Mouse (Mus musculus) CH12.LX (cell line): ENCODE data around the gene Dis3l. TPM values are rescaled to one million over a fixed set of nuclear protein-coding genes. Genes with fewer than 3 reads are reported as not detected.

ENCODE experiments used
- DNase-seq: peaks from one replicate; pipeline ENCODE4 v3.0.0-alpha.2; 2013; ENCODE audit errors: extremely low read depth
- H3K27ac ChIP-seq: 2 replicates; pipeline ENCODE4 v1.5.1; 2012; ENCODE audit warnings: low read depth, mild to moderate bottlenecking, control low read depth, moderate library complexity; ENCODE audit not compliant: insufficient read depth
- H3K27me3 ChIP-seq: replicated peaks from 2 replicates; pipeline ENCODE3; 2012; ENCODE audit warnings: inconsistent platforms
- H3K36me3 ChIP-seq, 2 experiments: replicated peaks in 1 of 2; 2 replicates each; pipeline versions ENCODE3 to v1.6.1; 2012; ENCODE audit warnings: inconsistent platforms in 1 of 2, low read length in 1 of 2, mild to moderate bottlenecking in 1 of 2, mixed read lengths in 1 of 2, moderate library complexity in 1 of 2; ENCODE audit not compliant: control insufficient read depth in 1 of 2, insufficient read depth in 1 of 2
- H3K4me1 ChIP-seq, 2 experiments: 2 replicates each; pipeline ENCODE4 v1.6.1; 2012; ENCODE audit warnings: inconsistent platforms in 1 of 2, moderate library complexity in 1 of 2; ENCODE audit not compliant: insufficient read depth in 2 of 2, control insufficient read depth in 1 of 2
- H3K4me2 ChIP-seq: 2 replicates; pipeline ENCODE4 v1.6.1; 2012; ENCODE audit warnings: low read depth, mild to moderate bottlenecking, control low read depth; ENCODE audit not compliant: poor library complexity, insufficient read depth, severe bottlenecking
- H3K4me3 ChIP-seq, 3 experiments: fragments of 150-350 bp in 1 of 3; sonication (generic) in 1 of 3; replicated peaks in 1 of 3; 2 replicates each; pipeline versions ENCODE3 to v1.5.1; 2011 to 2012; ENCODE audit warnings: low read depth in 2 of 3, low read length in 2 of 3, mild to moderate bottlenecking in 2 of 3, moderate library complexity in 2 of 3, control low read depth in 1 of 3, improper control_type of control experiment in 1 of 3, inconsistent platforms in 1 of 3, mixed read lengths in 1 of 3; ENCODE audit not compliant: poor library complexity in 1 of 3
- H3K79me2 ChIP-seq: replicated peaks from 2 replicates; pipeline ENCODE4 v1.6.1; 2012; ENCODE audit warnings: mild to moderate bottlenecking, moderate library complexity; ENCODE audit not compliant: control insufficient read depth, poor library complexity, insufficient read depth, severe bottlenecking; ENCODE audit errors: extremely low read depth
- H3K9ac ChIP-seq: 2 replicates; pipeline ENCODE4 v1.6.1; 2012; ENCODE audit warnings: low read depth, mild to moderate bottlenecking, control low read depth, moderate library complexity; ENCODE audit not compliant: insufficient read depth
- H3K9me3 ChIP-seq: replicated peaks from 2 replicates; pipeline ENCODE3; 2012; ENCODE audit warnings: low read length, inconsistent platforms, mixed read lengths
- ETS1 ChIP-seq: conservative IDR thresholded peaks from 2 replicates; pipeline ENCODE4 v1.6.1; 2012; ENCODE audit warnings: low read depth, mild to moderate bottlenecking, inconsistent platforms, low read length, improper control_type of control experiment, moderate library complexity
- HCFC1 ChIP-seq: IDR thresholded peaks from 2 replicates; pipeline ENCODE4 v1.6.1; 2012; ENCODE audit warnings: low read depth, mild to moderate bottlenecking, inconsistent platforms, low read length, improper control_type of control experiment
- JUND ChIP-seq: conservative IDR thresholded peaks from 2 replicates; pipeline ENCODE4 v1.6.1; 2011; ENCODE audit warnings: low read depth, low read length, improper control_type of control experiment
- MAFK ChIP-seq: IDR thresholded peaks from 2 replicates; pipeline ENCODE4 v1.6.1; 2011; ENCODE audit warnings: low read length, improper control_type of control experiment; ENCODE audit not compliant: insufficient replicate concordance
- RCOR1 ChIP-seq: conservative IDR thresholded peaks from 2 replicates; pipeline ENCODE4 v1.6.1; 2012; ENCODE audit warnings: low read depth, mild to moderate bottlenecking, inconsistent platforms, low read length, improper control_type of control experiment
- SIN3A ChIP-seq: IDR thresholded peaks from 2 replicates; pipeline ENCODE4 v1.6.1; 2012; ENCODE audit warnings: low read length, improper control_type of control experiment, inconsistent platforms
- SMC3 ChIP-seq: IDR thresholded peaks from 2 replicates; pipeline ENCODE4 v1.6.1; 2011; ENCODE audit warnings: low read depth, low read length, improper control_type of control experiment
- UBTF ChIP-seq: IDR thresholded peaks from 2 replicates; pipeline ENCODE4 v1.6.1; 2012; ENCODE audit warnings: low read depth, mild to moderate bottlenecking, inconsistent platforms, low read length, improper control_type of control experiment, moderate library complexity
- dilution Hi-C: fragments of 300-500 bp; cut with MboI; formaldehyde crosslinking; loops from 2 replicates; pipeline ENCODE4 v1.14.3; 2020; ENCODE audit warnings: low sequenced_read_pairs; ENCODE audit not compliant: extremely low pct_unique_long_range_greater_than_20kb, extremely low pct_ligation_motif_present
- in situ Hi-C: fragments of 300-500 bp; cut with MboI; formaldehyde crosslinking; loops from 3 replicates; pipeline ENCODE4 v1.14.3; 2019; ENCODE audit warnings: low sequenced_read_pairs, low pct_ligation_motif_present, low pct_unique_long_range_greater_than_20kb, mixed read lengths
- polyA plus RNA-seq: library from polyadenylated mRNA; unstranded; fragments of >175 nt; gene quantifications from 2 replicates; pipeline ENCODE4 v1.2.1, GENCODE M21; 2012; ENCODE audit warnings: low read depth; ENCODE audit not compliant: insufficient read length
- total RNA-seq, 2 experiments: library from RNA; depleted of rRNA; stranded (reverse); fragments of 300-350 nt in 1 of 2; fragments of >200 nt in 1 of 2; gene quantifications; 2 replicates each; pipeline ENCODE4 v1.2.3; 2012 to 2014

The Dis3l gene
- total and polyA plus RNA-seq, 3 experiments = 6.6 to 9.6 (median 8.8) TPM

DNA sequence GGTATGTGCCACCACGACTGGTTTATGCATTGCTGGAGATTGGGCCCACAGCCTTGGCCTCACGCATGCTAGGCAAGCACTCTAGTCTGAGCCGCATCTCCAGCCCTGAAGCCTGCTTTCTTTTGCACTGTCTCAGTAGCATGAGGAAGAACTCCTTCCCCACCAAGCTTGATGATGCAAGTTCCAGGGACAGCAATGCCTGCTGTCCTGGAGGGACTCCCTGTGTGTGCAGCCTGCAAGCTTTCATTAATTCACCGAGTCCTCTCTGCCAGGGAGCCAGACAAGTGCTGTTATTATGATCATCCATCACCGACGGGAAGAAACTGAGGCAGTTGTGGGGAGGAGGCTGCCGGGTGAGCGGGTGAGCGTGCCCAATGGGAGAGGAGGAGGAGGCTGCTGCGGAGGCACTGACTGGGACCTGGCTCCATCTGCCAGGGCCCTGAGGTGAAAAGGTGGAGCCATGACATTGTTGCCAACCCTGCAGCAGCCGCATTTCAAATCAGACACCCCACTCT, 30.3 kb upstream of the Dis3l start:
- in situ Hi-C loops = no loop called here
- TF ChIP-seq MAFK (no peak), SIN3A (no peak), UBTF (no peak), RCOR1 (no peak), SMC3 (no peak), HCFC1 (no peak)
- Histone ChIP-seq H3K27ac (no peak overlapping the region), H3K9me3 (no peaks in the 10 kb centered on the region), H3K4me3 (no peak overlapping the region), H3K9ac (no peak overlapping the region), H3K4me2 (no peak overlapping the region), H3K27me3 (peaks cover 7% of the 10 kb centered on the region), H3K4me1 (no peaks in the 10 kb centered on the region), H3K36me3 (no peaks in the 10 kb centered on the region), H3K79me2 (no peaks in the 10 kb centered on the region)
- no peak for DNase-seq
- dilution Hi-C loops = no loop called here

DNA sequence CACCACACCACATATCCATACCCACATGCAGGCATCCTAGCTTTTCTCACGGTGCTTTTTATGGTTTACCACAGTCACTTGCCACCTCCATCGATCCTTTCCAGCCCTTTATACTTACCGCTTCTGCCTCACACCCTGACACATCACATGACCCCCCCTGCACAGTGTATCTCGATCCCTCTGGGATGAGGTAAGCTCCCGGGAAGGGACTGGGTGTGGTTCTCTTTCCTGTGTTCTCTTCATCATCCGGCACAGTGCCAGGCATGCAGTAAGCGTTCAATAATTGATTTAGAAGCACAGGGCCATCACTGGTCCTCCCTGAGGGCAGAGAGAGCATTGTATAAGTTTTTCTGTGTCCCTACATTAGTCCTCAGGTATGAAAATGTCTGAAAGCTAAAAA, 28.8 kb upstream of the Dis3l start:
- DNase-seq = no peak
- no peak overlapping the region for H3K4me2 ChIP-seq
- H3K36me3 ChIP-seq = no peaks in the 10 kb centered on the region
- no peaks in the 10 kb centered on the region for H3K9me3 ChIP-seq
- no peak for TF ChIP-seq ETS1
- dilution Hi-C loops = no loop called here
- H3K9ac ChIP-seq = no peak overlapping the region
- no peak overlapping the region for H3K4me3 ChIP-seq
- no peaks in the 10 kb centered on the region for H3K79me2 ChIP-seq
- no peak overlapping the region for H3K27ac ChIP-seq
- H3K27me3 ChIP-seq = peaks cover 4% of the 10 kb centered on the region
- H3K4me1 ChIP-seq = no peaks in the 10 kb centered on the region
- in situ Hi-C loops = no loop called here

DNA sequence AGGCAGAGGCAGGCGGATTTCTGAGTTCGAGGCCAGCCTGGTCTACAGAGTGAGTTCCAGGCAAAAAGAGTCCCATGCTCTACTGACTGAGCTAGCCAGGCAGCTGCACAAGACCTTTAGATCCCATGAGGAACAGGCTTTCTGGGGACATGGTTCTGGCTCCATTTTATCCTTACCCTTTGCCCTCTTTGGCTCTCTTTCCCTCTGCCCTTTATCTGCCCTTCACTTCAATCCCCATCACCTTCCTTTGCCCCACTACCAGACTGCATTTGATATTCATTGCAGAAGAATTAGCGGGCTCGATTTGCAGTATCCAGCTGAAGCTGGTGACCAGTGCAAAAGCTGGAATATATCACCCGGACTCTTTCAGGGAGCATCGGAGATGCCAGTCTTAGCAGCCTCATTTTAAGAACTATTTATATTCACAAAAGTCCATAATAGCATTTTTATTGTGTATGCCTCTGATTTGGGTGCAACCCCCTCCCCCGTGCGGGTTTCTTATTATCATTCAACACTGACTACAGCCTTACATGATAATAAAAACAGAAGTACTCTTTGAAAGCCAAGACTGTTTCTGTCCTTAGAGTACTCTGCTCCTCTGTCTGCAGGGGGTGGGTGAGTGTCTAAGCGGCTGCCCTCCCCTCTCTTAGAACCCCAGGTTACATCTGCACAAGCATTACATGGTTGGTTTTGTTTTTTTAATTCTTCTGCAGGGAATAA, 20.3 kb upstream of the Dis3l start:
- no peak for DNase-seq
- H3K27ac ChIP-seq = no peak overlapping the region
- no peak overlapping the region for H3K9ac ChIP-seq
- no peaks in the 10 kb centered on the region for H3K36me3 ChIP-seq
- no peak overlapping the region for H3K4me3 ChIP-seq
- H3K9me3 ChIP-seq = no peaks in the 10 kb centered on the region
- H3K27me3 ChIP-seq = peaks cover 1% of the 10 kb centered on the region
- no peak for TF ChIP-seq JUND
- TF ChIP-seq, all 38 proteins: peak for 0
- dilution Hi-C loops = no loop called here
- Histone ChIP-seq H3K4me2 (no peak overlapping the region), H3K79me2 (no peaks in the 10 kb centered on the region), H3K4me1 (peaks cover 0 to 4% of the 10 kb centered on the region in 2 experiments; a peak in 2 of 4 replicates)
- in situ Hi-C loops = no loop called here
